Mouse (Mus musculus) ES-E14 (cell line): ENCODE measurements around the gene Gpsm2. TPM values are rescaled to one million over a fixed set of nuclear protein-coding genes. Genes with fewer than 3 reads are reported as not detected.

ENCODE experiments used
- DNase-seq: peaks from one replicate; pipeline ENCODE4 v3.0.0-alpha.2; 2013; ENCODE audit warnings: low read depth, low spot score
- H3K27ac ChIP-seq: 2 replicates; pipeline ENCODE4 v1.5.1; 2012; ENCODE audit warnings: low read depth, mild to moderate bottlenecking, low read length, moderate library complexity, mixed read lengths; ENCODE audit not compliant: poor library complexity, insufficient read depth, severe bottlenecking
- H3K36me3 ChIP-seq: 2 replicates; pipeline ENCODE4 v1.6.1; 2012; ENCODE audit warnings: mild to moderate bottlenecking, low read length, moderate library complexity, mixed read lengths; ENCODE audit not compliant: control insufficient read depth, poor library complexity, insufficient read depth, severe bottlenecking
- H3K4me1 ChIP-seq, 2 experiments: fragments of 150-350 bp in 1 of 2; sonication (generic) in 1 of 2; 2 replicates each; pipeline ENCODE4 v1.6.1; 2012; ENCODE audit warnings: low read length in 2 of 2, mild to moderate bottlenecking in 1 of 2, mixed read lengths in 1 of 2; ENCODE audit not compliant: control insufficient read depth in 2 of 2, insufficient read depth in 2 of 2, poor library complexity in 1 of 2
- H3K4me3 ChIP-seq, 2 experiments: fragments of 150-350 bp in 1 of 2; sonication (generic) in 1 of 2; 2 replicates each; pipeline ENCODE4 v1.5.1; 2012; ENCODE audit warnings: low read length in 2 of 2, low read depth in 1 of 2, mild to moderate bottlenecking in 1 of 2, mixed read lengths in 1 of 2; ENCODE audit not compliant: insufficient read depth in 1 of 2, poor library complexity in 1 of 2, severe bottlenecking in 1 of 2
- H3K9ac ChIP-seq: 2 replicates; pipeline ENCODE4 v1.6.1; 2012; ENCODE audit warnings: low read depth, mild to moderate bottlenecking, low read length, mixed read lengths; ENCODE audit not compliant: poor library complexity, insufficient read depth, severe bottlenecking
- H3K9me3 ChIP-seq: fragments of 150-350 bp; sonication (generic); 2 replicates; pipeline ENCODE4 v1.6.1; 2012; ENCODE audit warnings: low read depth, mild to moderate bottlenecking, low read length; ENCODE audit not compliant: control insufficient read depth, insufficient read depth
- CHD2 ChIP-seq: IDR thresholded peaks from 2 replicates; pipeline ENCODE4 v1.6.1; 2014; ENCODE audit warnings: mild to moderate bottlenecking, low read depth, low read length, inconsistent platforms
- HCFC1 ChIP-seq: IDR thresholded peaks from 2 replicates; pipeline ENCODE4 v1.6.1; 2012; ENCODE audit warnings: low read length, inconsistent platforms, borderline replicate concordance; ENCODE audit not compliant: insufficient read depth
- MAFK ChIP-seq: IDR thresholded peaks from 2 replicates; pipeline ENCODE4 v1.6.1; 2014; ENCODE audit warnings: mild to moderate bottlenecking, low read depth, low read length, inconsistent platforms; ENCODE audit not compliant: insufficient read depth
- ZC3H11A ChIP-seq: IDR thresholded peaks from 2 replicates; pipeline ENCODE4 v1.6.1; 2012; ENCODE audit warnings: low read depth, mild to moderate bottlenecking, inconsistent platforms, low read length, borderline replicate concordance
- ZNF384 ChIP-seq: IDR thresholded peaks from 2 replicates; pipeline ENCODE4 v1.6.1; 2012; ENCODE audit warnings: low read depth, low read length, inconsistent platforms
- in situ Hi-C, 2 experiments: fragments of 600-800 bp; cut with MboI; formaldehyde crosslinking; loops; one replicate each; pipeline ENCODE4 v1.15.1; 2025; ENCODE audit warnings: low sequenced_read_pairs in 2 of 2, inconsistent platforms in 1 of 2; ENCODE audit not compliant: unreplicated experiment in 2 of 2
- total RNA-seq: library from RNA; depleted of rRNA; stranded (reverse); fragments of 300-350 nt; gene quantifications from 2 replicates; pipeline ENCODE4 v1.2.3, GENCODE M21; 2012

Gpsm2 gene
- total RNA-seq, 1 experiment = 16.2 TPM

DNA sequence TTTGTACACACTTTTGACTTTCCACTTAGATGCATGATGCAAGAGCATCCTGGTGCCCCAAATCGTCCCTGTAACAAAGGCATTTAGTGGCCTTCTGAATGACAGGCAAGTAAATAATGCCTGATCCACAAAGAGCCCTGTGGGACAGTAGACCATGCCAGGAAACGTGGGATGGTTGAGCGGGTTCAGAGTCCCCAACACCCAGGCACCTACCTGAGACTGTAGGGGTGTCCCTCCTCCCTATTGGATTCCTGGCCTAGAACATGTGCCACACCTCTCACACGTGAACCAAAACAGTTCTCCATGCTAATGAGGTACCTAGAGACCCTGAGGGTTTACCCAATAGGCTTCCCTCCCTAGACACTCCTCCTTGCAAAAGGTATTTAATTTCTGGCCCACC, 41.1 kb downstream of the Gpsm2 start:
- no peak overlapping the region for H3K4me3 ChIP-seq
- H3K9ac ChIP-seq = no peak overlapping the region
- H3K9me3 ChIP-seq = no peaks in the 10 kb centered on the region
- DNase-seq = no peak
- H3K4me1 ChIP-seq = no peaks in the 10 kb centered on the region
- no peak overlapping the region for H3K27ac ChIP-seq
- in situ Hi-C loops = no loop called here
- no peak for TF ChIP-seq MAFK
- TF ChIP-seq ZNF384 = no peak
- no peak for TF ChIP-seq ZC3H11A
- TF ChIP-seq HCFC1 = no peak
- no peak for TF ChIP-seq CHD2
- H3K36me3 ChIP-seq = peaks cover 19% of the 10 kb centered on the region

DNA sequence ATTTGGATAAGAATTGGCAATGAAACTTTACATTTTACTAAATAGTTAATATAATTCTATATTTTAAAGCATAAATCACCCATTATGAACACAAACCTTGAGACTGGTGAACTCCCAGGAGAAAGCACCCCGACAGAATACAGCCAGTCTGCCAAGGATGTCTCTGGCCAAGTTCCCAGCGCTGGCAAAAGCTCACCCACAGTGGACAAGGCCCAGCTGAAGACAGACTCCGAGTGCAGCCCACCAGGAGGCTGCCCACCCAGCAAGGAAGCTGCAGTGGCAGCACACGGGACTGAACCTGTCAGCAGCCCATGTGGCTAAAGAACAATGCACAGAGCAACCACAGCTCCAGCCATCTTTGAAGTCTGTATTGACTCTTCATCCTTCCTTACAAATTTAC, 45.5 kb downstream of the Gpsm2 start:
- Histone ChIP-seq H3K4me3 (no peak overlapping the region), H3K36me3 (peaks cover 24% of the 10 kb centered on the region), H3K9me3 (no peaks in the 10 kb centered on the region), H3K9ac (no peak overlapping the region), H3K27ac (no peak overlapping the region), H3K4me1 (no peaks in the 10 kb centered on the region)
- in situ Hi-C loops = no loop called here
- TF ChIP-seq ZC3H11A (no peak), HCFC1 (no peak), ZNF384 (no peak), CHD2 (no peak), MAFK (no peak)
- DNase-seq = no peak

DNA sequence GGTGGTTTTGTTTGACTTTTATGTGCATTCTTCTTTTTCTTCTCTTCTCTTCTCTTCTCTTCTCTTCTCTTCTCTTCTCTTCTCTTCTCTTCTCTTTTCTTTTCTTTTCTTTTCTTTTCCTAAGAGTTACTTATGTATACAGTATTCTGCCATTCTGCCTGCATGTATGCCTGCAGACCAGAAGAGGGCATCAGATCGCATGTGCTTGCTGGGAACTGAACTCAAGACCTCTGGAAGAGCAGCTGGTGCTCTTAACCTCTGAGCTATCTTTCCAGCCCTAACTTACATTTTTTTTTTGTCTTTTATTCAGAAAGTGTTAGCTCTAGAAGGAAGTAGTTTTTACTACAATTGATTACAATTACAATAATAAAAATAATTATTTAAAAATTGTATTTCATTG, 61.2 kb downstream of the Gpsm2 start:
- TF ChIP-seq CHD2 (no peak), HCFC1 (no peak), MAFK (no peak), ZNF384 (no peak), ZC3H11A (no peak)
- H3K36me3 ChIP-seq = peaks cover 11% of the 10 kb centered on the region
- H3K9ac ChIP-seq = no peak overlapping the region
- no peak overlapping the region for H3K27ac ChIP-seq
- no peaks in the 10 kb centered on the region for H3K4me1 ChIP-seq
- no peak for DNase-seq
- H3K4me3 ChIP-seq = no peak overlapping the region
- in situ Hi-C loops = no loop called here
- H3K9me3 ChIP-seq = no peaks in the 10 kb centered on the region

DNA sequence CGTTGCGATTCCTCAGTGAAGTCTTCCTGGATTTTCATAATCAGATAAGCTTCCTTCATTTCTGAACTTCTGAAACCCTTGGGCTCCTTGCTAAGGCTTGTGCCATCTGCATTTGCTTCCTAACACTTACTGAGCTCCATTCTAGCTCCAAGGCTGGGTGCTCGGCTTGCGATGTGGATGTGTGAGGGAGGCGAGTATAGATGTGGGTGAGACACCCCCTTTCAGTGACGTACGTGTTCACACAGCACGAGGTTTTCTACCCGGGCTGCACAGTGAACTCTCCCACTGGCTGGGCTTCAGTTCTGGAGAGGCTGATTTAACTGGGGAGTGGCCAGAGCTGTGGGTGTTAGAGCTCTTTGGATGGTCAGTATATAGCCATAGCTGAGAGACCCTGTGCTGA, 63.5 kb downstream of the Gpsm2 start:
- Histone ChIP-seq H3K4me1 (peaks cover 0 to 2% of the 10 kb centered on the region in 2 experiments; a peak in 1 of 4 replicates), H3K9me3 (no peaks in the 10 kb centered on the region), H3K9ac (no peak overlapping the region), H3K4me3 (no peak overlapping the region), H3K36me3 (peaks cover 9% of the 10 kb centered on the region), H3K27ac (no peak overlapping the region)
- DNase-seq = no peak
- TF ChIP-seq CHD2 (no peak), HCFC1 (no peak), MAFK (no peak), ZC3H11A (no peak), ZNF384 (no peak)
- in situ Hi-C loops = no loop called here

DNA sequence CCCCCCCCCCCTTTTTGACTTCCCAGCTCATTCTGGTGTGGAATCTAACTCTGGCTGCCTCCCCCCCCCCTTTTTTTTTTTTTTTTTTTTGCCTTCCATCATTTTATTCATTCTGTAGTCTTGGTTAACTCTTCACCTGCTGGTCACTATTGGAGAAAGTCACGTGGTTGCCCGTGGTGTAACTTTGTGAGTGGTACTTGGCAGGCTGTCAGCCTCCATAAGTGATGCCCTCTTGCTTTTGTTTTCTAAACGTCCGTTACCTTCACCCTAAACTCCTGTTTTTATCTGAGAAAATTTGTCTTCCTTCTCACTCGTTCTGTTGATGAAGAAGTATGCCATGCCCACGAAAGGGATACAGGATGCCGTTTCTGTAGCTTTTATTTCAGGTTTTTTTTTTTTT, 66.6 kb downstream of the Gpsm2 start:
- Histone ChIP-seq H3K9ac (no peak overlapping the region), H3K9me3 (no peaks in the 10 kb centered on the region), H3K27ac (no peak overlapping the region), H3K36me3 (no peaks in the 10 kb centered on the region; the same call in 1 of the 2 replicates), H3K4me3 (no peak overlapping the region), H3K4me1 (peaks cover 4 to 5% of the 10 kb centered on the region in 2 experiments; a peak in 3 of 4 replicates)
- in situ Hi-C loops = no loop called here
- TF ChIP-seq HCFC1 (no peak), ZNF384 (no peak), CHD2 (no peak), ZC3H11A (no peak), MAFK (no peak)
- DNase-seq = no peak
